Mouse (Mus musculus): ENCODE results near the gene Grm1.

GRCm38 (mm10) chr10:10681048-10681447 lies 401.1 kb downstream of the Grm1 start, which contains the start of gene Gm10944:
- TF ChIP-seq CTCF (IDR thresholded peaks at IDR 0.05; ENCODE audit: extremely low read depth, insufficient read length, insufficient replicate concordance, low read depth, low read length) (no peak), POLR2A (IDR thresholded peaks at IDR 0.05; ENCODE audit: low read depth, low read length) (no peak)
